In the genomic region with DNA sequence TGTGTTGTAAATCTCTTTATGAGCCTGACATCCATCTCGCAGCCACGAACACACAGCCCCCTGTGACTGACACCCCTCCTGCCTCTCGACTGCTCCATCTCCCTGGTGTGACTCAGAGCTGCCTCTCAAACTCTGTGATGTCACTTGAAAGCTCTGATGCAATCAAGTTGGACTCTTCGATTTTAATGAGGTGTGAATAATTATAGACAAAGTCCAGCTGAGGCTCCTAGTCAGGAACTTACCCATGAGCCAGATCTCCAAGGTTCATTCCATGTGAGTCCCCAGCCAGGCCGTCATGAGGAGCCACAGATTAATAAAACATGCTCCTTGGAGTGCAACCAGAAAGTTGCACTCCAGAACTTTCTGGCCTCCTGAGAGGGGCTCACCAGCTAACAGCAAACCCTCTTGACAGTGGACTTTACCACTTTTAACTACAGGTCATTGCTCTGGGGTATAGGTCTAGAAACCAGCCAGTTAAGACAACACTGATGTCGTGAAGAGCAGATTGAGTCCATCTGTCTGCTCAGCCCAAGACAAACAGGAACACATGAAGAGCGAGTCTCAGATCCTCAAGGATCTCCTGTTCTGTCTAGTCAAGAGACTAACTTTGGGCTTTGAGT, we compare ENCODE assay signal across 23 mouse cellular contexts.
DNase-seq lines count a peak whose midpoint lies in the region; ATAC-seq and TF ChIP-seq lines count a peak whose summit lies in the region.
"Had no signal": no experiment of that assay in that cellular context is flagged by ENCODE, and none has a peak within 500 bp of the region (broad histone marks: within the 10 kb centered on the region; RNA-seq: fewer than 3 reads in every experiment).

No protein-coding gene starts in this region.

- no peak for TF ChIP-seq POLR2A in kidney, adult 2 months (IDR thresholded peaks at IDR 0.05; ENCODE audit: low read depth, low read length)

- H3K9ac ChIP-seq in lung, embryonic 14.5 days = no peak overlapping the region
- H3K9ac ChIP-seq: forebrain, embryonic 12.5 days; limb, embryonic 13.5 days; liver, embryonic 13.5 days; neural tube, embryonic 15.5 days had no signal

- H3K36me3 ChIP-seq in kidney, adult 2 months (ENCODE audit: control insufficient read depth, insufficient read depth, low read length) = no peaks in the 10 kb centered on the region
- H3K36me3 ChIP-seq in lung, embryonic 14.5 days (ENCODE audit: insufficient read depth) = no peaks in the 10 kb centered on the region
- H3K36me3 ChIP-seq: forebrain, embryonic 12.5 days; G1E; heart, embryonic 10.5 days; hindbrain, embryonic 10.5 days; limb, embryonic 13.5 days; liver, embryonic 13.5 days; neural tube, embryonic 15.5 days had no signal

- in situ Hi-C loops in Patski (cut with MboI; ENCODE audit: low pct_unique_long_range_greater_than_20kb) = no loop called here

- POLR2A ChIA-PET in Patski (lab: Charles Lee) = interaction anchor here (0.8 kb wide), 1 partner anchor 280 kb away, joined by 3 read pairs; no protein-coding TSS in a partner anchor

- WGBS in kidney, adult 2 months = 52% methylated on average over 7 of the region's 7 CpGs
- 40% methylated on average over 7 of the region's 7 CpGs for WGBS in lung, embryonic 14.5 days

- no peak overlapping the region for H3K4me2 ChIP-seq in lung, embryonic 14.5 days
- H3K4me2 ChIP-seq: forebrain, embryonic 12.5 days; limb, embryonic 13.5 days; liver, embryonic 13.5 days; midbrain, embryonic 11.5 days; neural tube, embryonic 15.5 days had no signal

- no peaks in the 10 kb centered on the region for H3K9me3 ChIP-seq in lung, embryonic 14.5 days (ENCODE audit: low read depth, low read length)
- H3K9me3 ChIP-seq: forebrain, embryonic 12.5 days; heart, embryonic 10.5 days; hindbrain, embryonic 10.5 days; limb, embryonic 13.5 days; liver, embryonic 13.5 days; neural tube, embryonic 15.5 days had no signal

- peak; percentile 59 for DNase-seq in kidney, adult 2 months
- no peak for DNase-seq in kidney, postnatal 14 days
- peak; percentile 35 for DNase-seq in Patski (ENCODE audit: low read depth, low spot score)
- DNase-seq in lung, embryonic 14.5 days = peak; percentile 85
- DNase-seq in lung, postnatal 25 days (ENCODE audit: low spot score) = peak; percentile 63
- DNase-seq in frontal cortex, postnatal 10 days (ENCODE audit: low spot score in 2 of 2) = no peak
- DNase-seq: adrenal gland, adult 8-10 months; B cell, adult 2 months; cerebellum, adult 11-12 months; cerebellum, postnatal 10 days; gastrocnemius, adult 2 months; layer of hippocampus, adult 9-11 months; liver, embryonic 13.5 days; thymus, adult 18-20 months; thymus, postnatal 36 days had no signal

- no peak overlapping the region for H3K4me3 ChIP-seq in kidney, adult 2 months (ENCODE audit: insufficient read depth, low read depth, low read length)
- H3K4me3 ChIP-seq in lung, embryonic 14.5 days (ENCODE audit: low read depth, low read length) = no peak overlapping the region
- H3K4me3 ChIP-seq: forebrain, embryonic 12.5 days; gastrocnemius, adult 2 months; heart, embryonic 10.5 days; hindbrain, embryonic 10.5 days; limb, embryonic 13.5 days; liver, embryonic 13.5 days; neural tube, embryonic 15.5 days had no signal

- no peak overlapping the region for H3K27ac ChIP-seq in kidney, adult 2 months (ENCODE audit: insufficient read depth, low read depth, low read length)
- peak overlapping the region; percentile 24; the same call in 1 of the 2 replicates for H3K27ac ChIP-seq in lung, embryonic 14.5 days (ENCODE audit: low read depth)
- H3K27ac ChIP-seq: forebrain, embryonic 12.5 days; gastrocnemius, adult 2 months; heart, embryonic 10.5 days; hindbrain, embryonic 10.5 days; limb, embryonic 13.5 days; liver, embryonic 13.5 days; neural tube, embryonic 15.5 days had no signal

- CTCF ChIA-PET in Patski (lab: Charles Lee) = interaction anchor here (0.9 to 2.9 kb wide), 3 partner anchors 8 to 220 kb away, joined by 3 to 18 read pairs (median 3); no protein-coding TSS in a partner anchor

- peak; percentile 36 for ATAC-seq in Patski
- ATAC-seq in lung, embryonic 14.5 days (ENCODE audit: insufficient read depth) = peak; percentile 63
- ATAC-seq in erythroblast, adult 5-6 weeks (replicated peaks; ENCODE audit: low FRiP score, poor library complexity, severe bottlenecking) = no peak

- H3K4me1 ChIP-seq in kidney, adult 2 months (ENCODE audit: control insufficient read depth, insufficient read depth, low read length) = no peaks in the 10 kb centered on the region
- H3K4me1 ChIP-seq in lung, embryonic 14.5 days (ENCODE audit: insufficient read depth) = peaks cover 19% of the 10 kb centered on the region
- H3K4me1 ChIP-seq: liver, embryonic 13.5 days had no signal

- H3K27me3 ChIP-seq in kidney, adult 2 months (replicated peaks; ENCODE audit: control insufficient read depth, insufficient read depth, low read length) = no peaks in the 10 kb centered on the region
- no peaks in the 10 kb centered on the region for H3K27me3 ChIP-seq in Patski
- H3K27me3 ChIP-seq in lung, embryonic 14.5 days (ENCODE audit: insufficient read depth, low read length) = no peaks in the 10 kb centered on the region
- H3K27me3 ChIP-seq: forebrain, embryonic 12.5 days; liver, embryonic 13.5 days; neural tube, embryonic 15.5 days had no signal

- no peak for TF ChIP-seq CTCF in kidney, adult 2 months (conservative IDR thresholded peaks at IDR 0.05; ENCODE audit: insufficient read depth, insufficient read length, low read depth, low read length)
- no peak for TF ChIP-seq CTCF in Patski (IDR thresholded peaks at IDR 0.05)
- TF ChIP-seq CTCF in lung, embryonic 14.5 days (IDR thresholded peaks at IDR 0.05; ENCODE audit: low read depth) = no peak

Comparison
In these comparisons a context has a peak if more than half of its experiments do, and no peak if none do; other contexts are left out.
1. DNase-seq: peak in kidney, adult 2 months (single experiment), Patski (single experiment), lung, embryonic 14.5 days (single experiment) and lung, postnatal 25 days (single experiment); none in kidney, postnatal 14 days (single experiment) and frontal cortex, postnatal 10 days (0 of 2).